Mouse (Mus musculus) heart, adult 11 months (tissue): ENCODE results near the gene Zmym1.
"Not testable (repeated sequence)": the region's sequence is repeated elsewhere in the genome, so short reads cannot be mapped to it uniquely, and the experiment has no call there.

Experiments
- DNase-seq: peaks from one replicate; pipeline ENCODE4 v3.0.0; 2022

The Zmym1 gene

GRCm38 (mm10) chr4:127026826-127027225 is 34.1 kb downstream of the Zmym1 start:
- peak; percentile 34 for DNase-seq

GRCm38 (mm10) chr4:127024240-127024639 is 36.7 kb downstream of the Zmym1 start:
- peak; percentile 59 for DNase-seq

GRCm38 (mm10) chr4:127023201-127023600 is 37.8 kb downstream of the Zmym1 start:
- DNase-seq = peak; percentile 76

- DNase-seq = peak; percentile 99
Observed at GRCm38 (mm10) chr4:127021989-127022626, 38.8 kb downstream of the Zmym1 start.

- peak; percentile 100 for DNase-seq
Observed at GRCm38 (mm10) chr4:127021151-127021945, 39.6 kb downstream of the Zmym1 start, which contains the start of gene Sfpq. Gene Sfpq, plus strand, starts transcription at chr4:127021324.

- peak; percentile 70 for DNase-seq
Observed at GRCm38 (mm10) chr4:127020411-127021150, 40.4 kb downstream of the Zmym1 start.

- peak; percentile 82 for DNase-seq
Observed at GRCm38 (mm10) chr4:127016366-127016765, 44.6 kb downstream of the Zmym1 start.

GRCm38 (mm10) chr4:127015294-127015993 is 45.5 kb downstream of the Zmym1 start:
- DNase-seq = peak; percentile 99

GRCm38 (mm10) chr4:127005113-127005936 is 55.6 kb downstream of the Zmym1 start:
- DNase-seq = peak; percentile 88

- DNase-seq = peak; percentile 55
Observed at GRCm38 (mm10) chr4:127004384-127004783, 56.6 kb downstream of the Zmym1 start.

GRCm38 (mm10) chr4:127000601-127001105 is 60.3 kb downstream of the Zmym1 start:
- no peak for DNase-seq

GRCm38 (mm10) chr4:126999372-126999771 is 61.6 kb downstream of the Zmym1 start:
- DNase-seq = not testable (repeated sequence)
